Mouse (Mus musculus) retina, embryonic 14.5 days (tissue): Measurements from ENCODE around the gene Gm10300.

Experiments
- DNase-seq: peaks from one replicate; pipeline ENCODE4 v3.0.0-alpha.2; 2015; ENCODE audit warnings: low spot score

Gm10300 gene

GRCm38 (mm10) chr4:132051321-132052275 lies 22.9 kb upstream of the Gm10300 start:
- DNase-seq: peak; percentile 71

GRCm38 (mm10) chr4:132057311-132057710 lies 17.2 kb upstream of the Gm10300 start:
- DNase-seq: no peak

GRCm38 (mm10) chr4:132059541-132059940 lies 15.0 kb upstream of the Gm10300 start:
- no peak for DNase-seq

- no peak for DNase-seq
Observed at GRCm38 (mm10) chr4:132060040-132060832, 14.3 kb upstream of the Gm10300 start.

- DNase-seq: no peak
Observed at GRCm38 (mm10) chr4:132062289-132062688, 12.2 kb upstream of the Gm10300 start.

- no peak for DNase-seq
Observed at GRCm38 (mm10) chr4:132062934-132063884, 11.3 kb upstream of the Gm10300 start.

- no peak for DNase-seq
Observed at GRCm38 (mm10) chr4:132064550-132064949, 9.9 kb upstream of the Gm10300 start.

- no peak for DNase-seq
Observed at GRCm38 (mm10) chr4:132065578-132065977, 8.9 kb upstream of the Gm10300 start.

- DNase-seq: no peak
Observed at GRCm38 (mm10) chr4:132066101-132066773, 8.3 kb upstream of the Gm10300 start.

- no peak for DNase-seq
Observed at GRCm38 (mm10) chr4:132067112-132067937, 7.2 kb upstream of the Gm10300 start.

GRCm38 (mm10) chr4:132067938-132068235 lies 6.6 kb upstream of the Gm10300 start:
- DNase-seq: no peak

- no peak for DNase-seq
Observed at GRCm38 (mm10) chr4:132071674-132072073, 2.8 kb upstream of the Gm10300 start.

- DNase-seq: no peak
Observed at GRCm38 (mm10) chr4:132072156-132072555, 2.3 kb upstream of the Gm10300 start.

- no peak for DNase-seq
Observed at GRCm38 (mm10) chr4:132072946-132073345, 1.6 kb upstream of the Gm10300 start.

GRCm38 (mm10) chr4:132074933-132075769 lies 654 bp downstream of the Gm10300 start, which contains the start of gene Epb41:
Epb41 (minus strand) TSS chr4:132075321.
- DNase-seq: peak; percentile 93

- no peak for DNase-seq
Observed at GRCm38 (mm10) chr4:132075796-132076195, 1.3 kb downstream of the Gm10300 start.

GRCm38 (mm10) chr4:132076480-132077405 lies 2.2 kb downstream of the Gm10300 start:
- DNase-seq: peak; percentile 69

- no peak for DNase-seq
Observed at GRCm38 (mm10) chr4:132077445-132077844, 2.9 kb downstream of the Gm10300 start.
